In genomic region chr1:36737300-36737699, GRCm38 (mm10) we compare ENCODE assay signal across 9 mouse cellular contexts. TPM values are rescaled to one million over a fixed set of nuclear protein-coding genes. Genes with fewer than 3 reads are reported as not detected.
DNase-seq lines count a peak whose midpoint lies in the region; ATAC-seq lines count a peak whose summit lies in the region.
"Had no signal": no experiment of that assay in that cellular context is flagged by ENCODE, and none has a peak within 500 bp of the region (broad histone marks: within the 10 kb centered on the region; RNA-seq: fewer than 3 reads in every experiment).

No protein-coding gene starts in this region.

- H3K4me3 ChIP-seq in embryonic facial prominence, embryonic 11.5 days (ENCODE audit: low read depth, low read length) = no peak overlapping the region
- no peak overlapping the region for H3K4me3 ChIP-seq in heart, embryonic 15.5 days

- H3K9me3 ChIP-seq in embryonic facial prominence, embryonic 11.5 days (replicated peaks; ENCODE audit: control insufficient read depth, low read length) = no peaks in the 10 kb centered on the region
- H3K9me3 ChIP-seq in heart, embryonic 15.5 days (replicated peaks) = no peaks in the 10 kb centered on the region

- 17% methylated on average over 4 of the region's 4 CpGs for WGBS in embryonic facial prominence, embryonic 11.5 days
- 11% methylated on average over 4 of the region's 4 CpGs for WGBS in heart, embryonic 15.5 days

- no peak overlapping the region for H3K9ac ChIP-seq in embryonic facial prominence, embryonic 11.5 days (replicated peaks; ENCODE audit: low read length)
- H3K9ac ChIP-seq in heart, embryonic 15.5 days = no peak overlapping the region

- no peak for ATAC-seq in embryonic facial prominence, embryonic 11.5 days (replicated peaks; ENCODE audit: insufficient number of reproducible peaks, low FRiP score, low TSS enrichment, low read depth)
- ATAC-seq in heart, embryonic 15.5 days (replicated peaks; ENCODE audit: insufficient number of reproducible peaks, insufficient read depth, low FRiP score, low read depth) = 0 out of 2 replicates have a peak, but pooled peaks have one; percentile 47

- H3K27ac ChIP-seq in embryonic facial prominence, embryonic 11.5 days (replicated peaks; ENCODE audit: low read depth, low read length) = no peak overlapping the region
- no peak overlapping the region for H3K27ac ChIP-seq in heart, embryonic 15.5 days

- H3K4me1 ChIP-seq in embryonic facial prominence, embryonic 11.5 days (ENCODE audit: control insufficient read depth, insufficient read depth, low read length) = no peaks in the 10 kb centered on the region
- H3K4me1 ChIP-seq in heart, embryonic 15.5 days (replicated peaks) = no peaks in the 10 kb centered on the region

- DNase-seq in ES-CJ7 (ENCODE audit: low read depth, low spot score) = peak; percentile 92
- peak; percentile 81 to 85 for DNase-seq in adrenal gland, postnatal 36 days
- DNase-seq in embryonic facial prominence, embryonic 11.5 days (ENCODE audit: low spot score) = peak; percentile 92
- peak; percentile 75 to 94 for DNase-seq in layer of hippocampus, adult 18-20 months (ENCODE audit: low spot score in 2 of 2)
- DNase-seq in lung, postnatal 14 days = peak; percentile 90
- DNase-seq in right cerebral cortex, adult 2 months (ENCODE audit: low spot score in 2 of 2) = peak; percentile 91 to 94
- DNase-seq in urinary bladder, postnatal 36 days (ENCODE audit: low spot score in 2 of 2) = peak; percentile 72 to 79

- no peaks in the 10 kb centered on the region for H3K36me3 ChIP-seq in embryonic facial prominence, embryonic 11.5 days (replicated peaks; ENCODE audit: control insufficient read depth, insufficient read depth, low read depth, low read length)
- no peaks in the 10 kb centered on the region for H3K36me3 ChIP-seq in heart, embryonic 15.5 days

- no peaks in the 10 kb centered on the region for H3K27me3 ChIP-seq in embryonic facial prominence, embryonic 11.5 days (ENCODE audit: control insufficient read depth, insufficient read depth, low read length)
- H3K27me3 ChIP-seq in heart, embryonic 15.5 days = peaks cover 3% of the 10 kb centered on the region; the same call in 1 of the 2 replicates

- H3K4me2 ChIP-seq in embryonic facial prominence, embryonic 11.5 days (ENCODE audit: low read depth, low read length) = no peak overlapping the region
- no peak overlapping the region for H3K4me2 ChIP-seq in heart, embryonic 15.5 days

RNA-seq across cellular contexts. Expression of gene Actr1b, which starts 23.1 kb away (rescaled TPM):
- 100 to 1,000 TPM; 136 to 141 TPM for total RNA-seq in adrenal gland, postnatal 36 days (2021)
- 90.9 and 99.0 TPM in 2 replicates for polyA plus RNA-seq in embryonic facial prominence, embryonic 11.5 days (2014; fragmentation: Nextera tagmentation; extraction: Ambion mirVana)
- polyA plus RNA-seq in heart, embryonic 15.5 days (2015; fragmentation: Nextera tagmentation; extraction: Ambion mirVana) = 73.4 and 88.4 TPM in 2 replicates
- total RNA-seq in layer of hippocampus, adult 18-20 months (2021) = 100 to 1,000 TPM; 258 to 284 TPM

RNA-seq across cellular contexts. Expression of gene Zap70, which starts 24.3 kb away (rescaled TPM):
- under 1 TPM; 0.53 to 0.56 TPM for total RNA-seq in adrenal gland, postnatal 36 days (2021)
- polyA plus RNA-seq in embryonic facial prominence, embryonic 11.5 days (2014; fragmentation: Nextera tagmentation; extraction: Ambion mirVana) = 0.15 and 0.18 TPM in 2 replicates
- 0.47 and 2.9 TPM in 2 replicates for polyA plus RNA-seq in heart, embryonic 15.5 days (2015; fragmentation: Nextera tagmentation; extraction: Ambion mirVana)
- total RNA-seq in layer of hippocampus, adult 18-20 months (2021) = 1 to 10 TPM; 3.6 to 3.7 TPM

RNA-seq across cellular contexts. Expression of gene 4933424G06Rik, which starts 27.4 kb away (rescaled TPM):
- total RNA-seq in adrenal gland, postnatal 36 days (2021) = not detected
- 0.31 TPM in 1 of 2 replicates, not detected in the other for polyA plus RNA-seq in embryonic facial prominence, embryonic 11.5 days (2014; fragmentation: Nextera tagmentation; extraction: Ambion mirVana)
- 0.18 and 0.24 TPM in 2 replicates for polyA plus RNA-seq in heart, embryonic 15.5 days (2015; fragmentation: Nextera tagmentation; extraction: Ambion mirVana)
- total RNA-seq in layer of hippocampus, adult 18-20 months (2021) = not detected
- polyA plus RNA-seq: lung, embryonic 16.5 days had no signal

RNA-seq across cellular contexts. Expression of gene Cox5b, which starts 46.1 kb away (rescaled TPM):
- total RNA-seq in adrenal gland, postnatal 36 days (2021) = 100 to 1,000 TPM; 841 to 851 TPM
- polyA plus RNA-seq in embryonic facial prominence, embryonic 11.5 days (2014; fragmentation: Nextera tagmentation; extraction: Ambion mirVana) = 460 and 476 TPM in 2 replicates
- 1,122 and 1,401 TPM in 2 replicates for polyA plus RNA-seq in heart, embryonic 15.5 days (2015; fragmentation: Nextera tagmentation; extraction: Ambion mirVana)
- 100 to 1,000 TPM; 678 to 718 TPM for total RNA-seq in layer of hippocampus, adult 18-20 months (2021)

RNA-seq across cellular contexts. Expression of gene Fam178b, which starts 54.3 kb away (rescaled TPM):
- under 1 TPM; 0.36 to 0.40 TPM for total RNA-seq in adrenal gland, postnatal 36 days (2021)
- not detected in 2 replicates for polyA plus RNA-seq in embryonic facial prominence, embryonic 11.5 days (2014; fragmentation: Nextera tagmentation; extraction: Ambion mirVana)
- 0.68 and 1.5 TPM in 2 replicates for polyA plus RNA-seq in heart, embryonic 15.5 days (2015; fragmentation: Nextera tagmentation; extraction: Ambion mirVana)
- total RNA-seq in layer of hippocampus, adult 18-20 months (2021) = not detected
